Mouse (Mus musculus) 3134 (cell line): ENCODE measurements around the gene Gja5.
A peak's percentile ranks its signal among the peaks of the same experiment; 100 is the strongest.

ENCODE experiments used
- DNase-seq: peaks from one replicate; pipeline ENCODE4 v3.0.0-alpha.2; 2011; ENCODE audit warnings: low spot score; ENCODE audit not compliant: insufficient read length; ENCODE audit errors: extremely low read depth

The Gja5 gene

GRCm38 (mm10) chr3:96904393-96904792 is at the start of gene Gja5:
Gja5 (plus strand) TSS chr3:96904693.
- no peak for DNase-seq

- no peak for DNase-seq
Measured at GRCm38 (mm10) chr3:96855833-96856232, 48.7 kb upstream of the Gja5 start.

GRCm38 (mm10) chr3:96860498-96860897 is 44.0 kb upstream of the Gja5 start:
- no peak for DNase-seq

- DNase-seq, result no peak
Measured at GRCm38 (mm10) chr3:96867863-96868262, 36.6 kb upstream of the Gja5 start.

- no peak for DNase-seq
Measured at GRCm38 (mm10) chr3:96868566-96868965, 35.9 kb upstream of the Gja5 start.

GRCm38 (mm10) chr3:96869091-96869490 is 35.4 kb upstream of the Gja5 start:
- no peak for DNase-seq

GRCm38 (mm10) chr3:96870270-96870669 is 34.2 kb upstream of the Gja5 start:
- DNase-seq, result no peak

GRCm38 (mm10) chr3:96871070-96871469 is 33.4 kb upstream of the Gja5 start:
- no peak for DNase-seq

- DNase-seq, result no peak
Measured at GRCm38 (mm10) chr3:96872501-96872900, 32.0 kb upstream of the Gja5 start.

GRCm38 (mm10) chr3:96874808-96875571 is 29.5 kb upstream of the Gja5 start:
- DNase-seq, result no peak

- DNase-seq, result no peak
Measured at GRCm38 (mm10) chr3:96879536-96879935, 25.0 kb upstream of the Gja5 start.

GRCm38 (mm10) chr3:96880385-96880784 is 24.1 kb upstream of the Gja5 start:
- DNase-seq, result no peak

GRCm38 (mm10) chr3:96881557-96881956 is 22.9 kb upstream of the Gja5 start:
- no peak for DNase-seq

GRCm38 (mm10) chr3:96882061-96882849 is 22.2 kb upstream of the Gja5 start:
- no peak for DNase-seq

GRCm38 (mm10) chr3:96883690-96884089 is 20.8 kb upstream of the Gja5 start:
- DNase-seq, result no peak

GRCm38 (mm10) chr3:96902336-96902999 is 2.0 kb upstream of the Gja5 start:
- DNase-seq, result no peak

GRCm38 (mm10) chr3:96904851-96905541 is 503 bp downstream of the Gja5 start, which contains the start of gene Gpr89:
Gpr89 (minus strand) TSS chr3:96905346.
- peak; percentile 91 for DNase-seq

- DNase-seq, result no peak
Measured at GRCm38 (mm10) chr3:96905592-96905991, 1.1 kb downstream of the Gja5 start.

GRCm38 (mm10) chr3:96920991-96921390 is 16.5 kb downstream of the Gja5 start:
- DNase-seq, result no peak

- DNase-seq, result no peak
Measured at GRCm38 (mm10) chr3:96924631-96925030, 20.1 kb downstream of the Gja5 start.

- no peak for DNase-seq
Measured at GRCm38 (mm10) chr3:96925920-96926319, 21.4 kb downstream of the Gja5 start, which contains the start of gene Gja8. Gja8 (minus strand) TSS chr3:96926020.
